Mouse (Mus musculus) liver, postnatal 0 days (tissue): ENCODE measurements around the gene Gm7075.

Source experiments
- CTCF ChIP-seq: sonication (generic); IDR thresholded peaks from 2 replicates; pipeline ENCODE4 v1.5.1; 2016; ENCODE audit warnings: antibody characterized with exemption, low read depth
- EP300 ChIP-seq: IDR thresholded peaks from 2 replicates; pipeline ENCODE4 v1.6.1; 2016; ENCODE audit warnings: antibody characterized with exemption, low read depth, mild to moderate bottlenecking

DNA sequence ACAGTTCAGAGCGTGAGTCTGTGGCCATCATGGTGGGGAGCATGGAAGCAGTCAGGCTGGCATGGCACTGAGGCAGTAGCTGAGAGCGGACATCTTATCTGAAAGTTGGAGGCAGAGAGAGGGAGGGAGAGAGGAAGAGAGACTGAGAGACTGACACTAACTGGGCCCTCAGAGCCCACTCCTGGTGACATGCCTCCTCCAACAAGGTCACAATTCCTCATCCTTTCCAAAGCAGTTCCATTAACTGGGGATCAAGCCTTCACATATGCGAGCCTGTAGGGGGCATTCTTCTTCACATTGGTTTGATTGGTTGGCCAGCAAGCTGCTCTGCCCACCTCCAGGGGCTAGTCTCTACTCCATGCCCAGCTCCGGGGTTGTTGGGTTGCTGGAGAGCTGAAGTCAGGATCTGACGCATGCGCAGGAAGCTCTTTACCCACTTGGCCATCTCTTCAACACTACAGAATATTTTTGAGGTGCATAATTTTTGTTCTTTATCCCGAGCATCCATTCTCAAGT, 9.7 kb upstream of the Gm7075 start:
- TF ChIP-seq EP300 (no peak), CTCF (no peak)
